Mouse (Mus musculus) cerebellum, postnatal 14 days (tissue): ENCODE measurements around the gene Rrm2.
"Not testable (repeated sequence)": the region's sequence is repeated elsewhere in the genome, so short reads cannot be mapped to it uniquely, and the experiment has no call there.

Experiments used
- DNase-seq, 2 experiments: peaks; one replicate each; pipeline ENCODE4 v3.0.0; 2021; ENCODE audit warnings: mixed read lengths in 2 of 2

Rrm2 gene

GRCm38 (mm10) chr12:24707954-24708823, at the start of gene Rrm2:
Rrm2 (plus strand) TSS chr12:24708241.
- DNase-seq: peak; percentile 94 to 96

DNA sequence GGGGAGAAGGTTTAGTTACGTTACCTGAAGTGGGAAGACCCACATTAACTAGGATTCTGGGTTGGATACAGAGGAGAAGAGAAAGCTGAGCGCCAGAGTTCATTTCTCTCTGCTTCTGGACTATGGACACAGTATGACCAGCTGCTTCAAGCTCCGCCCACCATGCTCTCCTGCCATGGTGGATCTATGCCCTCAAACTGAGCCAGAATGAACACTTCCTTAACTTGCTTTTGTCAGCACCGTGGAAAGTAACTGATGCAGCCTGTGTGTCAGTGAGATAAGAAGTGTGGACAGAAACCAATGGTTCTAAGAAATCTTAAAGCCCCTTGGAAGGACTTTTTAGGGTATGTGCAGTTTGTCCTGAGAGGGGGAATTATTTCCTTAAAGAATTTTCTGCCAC, 49.0 kb upstream of the Rrm2 start:
- no peak for DNase-seq

DNA sequence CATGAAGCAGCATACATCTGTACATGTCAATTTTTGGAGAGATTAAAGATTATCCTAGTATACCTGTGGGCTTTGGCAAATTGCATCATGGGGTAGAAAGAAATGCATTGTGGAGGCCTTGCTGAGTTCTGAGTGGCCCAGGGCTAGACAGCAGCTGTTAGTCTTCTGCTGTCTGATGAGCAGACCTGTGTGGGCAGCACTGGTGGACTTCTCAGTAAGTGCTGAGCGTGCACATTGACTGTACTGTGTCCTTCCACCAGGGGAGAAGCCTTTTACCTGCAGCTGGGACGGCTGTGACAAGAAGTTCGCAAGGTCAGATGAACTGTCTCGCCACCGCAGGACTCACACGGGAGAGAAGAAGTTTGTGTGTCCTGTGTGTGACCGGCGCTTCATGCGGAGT, 48.1 kb upstream of the Rrm2 start:
- DNase-seq: no peak

- DNase-seq: no peak
These were observed 46.9 kb upstream of the Rrm2 start for GRCm38 (mm10) chr12:24661100-24661499.

DNA sequence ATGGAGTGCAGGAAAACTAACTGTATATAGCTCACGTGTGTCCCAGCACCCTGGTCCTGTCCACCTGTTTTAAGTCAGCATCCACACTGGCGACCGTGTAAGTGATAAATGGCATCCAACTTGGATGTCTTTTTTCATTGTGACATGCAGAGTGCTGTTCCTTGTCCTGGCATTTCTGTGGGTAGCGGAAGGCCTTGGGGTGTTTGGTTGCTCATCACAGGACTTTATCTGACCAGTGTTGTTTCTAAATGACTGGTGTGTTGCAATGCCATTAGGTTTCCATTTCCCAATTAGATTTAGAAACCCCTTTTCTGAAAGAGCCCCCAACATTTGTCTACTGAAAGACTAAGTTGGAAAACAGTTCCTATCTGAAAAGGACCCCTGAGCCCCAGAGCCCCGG, 45.9 kb upstream of the Rrm2 start:
- no peak for DNase-seq

- DNase-seq: no peak
These were observed 27.9 kb upstream of the Rrm2 start for GRCm38 (mm10) chr12:24680096-24680491.

DNA sequence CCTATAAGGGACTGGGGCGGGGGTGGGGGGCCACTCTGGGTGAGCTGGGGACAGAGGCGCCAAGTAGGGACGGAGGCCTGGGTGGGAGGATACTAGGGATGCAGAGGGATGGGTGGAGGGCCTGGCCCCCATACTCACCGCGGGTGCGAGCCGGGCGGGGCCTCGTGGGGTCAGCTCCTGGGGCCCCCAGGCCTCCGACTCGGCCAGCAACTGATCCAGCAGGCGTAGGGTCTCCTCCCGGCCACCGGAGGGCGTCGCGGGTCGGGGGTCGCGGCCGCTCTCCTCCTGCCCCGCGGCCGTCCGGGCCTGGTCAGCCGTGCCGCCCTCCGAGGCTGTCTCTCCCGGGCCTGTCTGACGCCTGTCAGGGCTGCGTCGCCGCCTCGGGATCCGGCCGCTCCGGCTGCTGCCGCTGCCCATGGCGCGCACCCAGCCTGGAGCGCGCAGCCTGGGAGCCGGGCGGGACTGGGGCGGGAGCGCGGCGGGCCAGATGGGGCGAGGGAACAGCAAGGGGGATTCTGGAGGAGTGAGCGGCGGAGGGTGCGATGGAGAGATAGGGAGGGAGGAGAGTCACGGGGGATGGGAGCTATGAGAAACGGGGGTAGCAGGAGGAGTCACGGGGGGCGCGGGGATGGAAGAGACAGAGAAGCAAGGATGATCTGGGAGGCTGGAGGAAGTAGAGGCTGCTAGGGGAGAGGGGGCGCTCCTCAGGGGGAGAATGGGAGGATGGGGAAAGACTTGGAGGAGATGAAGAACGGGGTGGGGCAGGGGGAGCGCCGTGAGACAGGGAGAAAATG, 27.4 kb upstream of the Rrm2 start:
- DNase-seq: peak; percentile 23 to 36

- DNase-seq: no peak
These were observed 26.6 kb upstream of the Rrm2 start, which contains the start of gene Cys1 for GRCm38 (mm10) chr12:24681286-24682023. Cys1 (minus strand) TSS chr12:24681813.

DNA sequence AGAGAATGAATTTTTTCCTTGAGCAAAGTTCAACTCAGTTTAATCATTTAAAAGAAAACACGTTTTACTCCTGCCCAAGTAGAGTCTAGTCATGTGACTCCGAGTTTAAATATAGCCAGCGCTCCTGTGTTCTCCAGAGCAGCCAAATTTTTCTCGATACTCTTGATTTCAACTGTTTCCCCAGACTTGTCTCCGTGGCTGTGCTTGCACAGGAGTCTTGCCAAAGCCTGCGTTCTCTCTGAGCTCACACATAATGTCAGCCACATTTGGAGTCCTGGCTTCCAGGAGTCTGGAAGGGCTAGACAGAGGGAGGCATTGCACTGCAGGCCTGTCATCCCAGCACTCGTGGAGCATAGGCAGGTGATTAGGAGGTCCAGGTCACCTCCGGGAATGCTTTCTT, 25.5 kb upstream of the Rrm2 start:
- DNase-seq: no peak

- DNase-seq: no peak
These were observed 24.6 kb upstream of the Rrm2 start for GRCm38 (mm10) chr12:24683461-24683860.

GRCm38 (mm10) chr12:24686038-24686695, 21.9 kb upstream of the Rrm2 start:
- no peak for DNase-seq

GRCm38 (mm10) chr12:24686696-24687346, 21.2 kb upstream of the Rrm2 start:
- no peak for DNase-seq

DNA sequence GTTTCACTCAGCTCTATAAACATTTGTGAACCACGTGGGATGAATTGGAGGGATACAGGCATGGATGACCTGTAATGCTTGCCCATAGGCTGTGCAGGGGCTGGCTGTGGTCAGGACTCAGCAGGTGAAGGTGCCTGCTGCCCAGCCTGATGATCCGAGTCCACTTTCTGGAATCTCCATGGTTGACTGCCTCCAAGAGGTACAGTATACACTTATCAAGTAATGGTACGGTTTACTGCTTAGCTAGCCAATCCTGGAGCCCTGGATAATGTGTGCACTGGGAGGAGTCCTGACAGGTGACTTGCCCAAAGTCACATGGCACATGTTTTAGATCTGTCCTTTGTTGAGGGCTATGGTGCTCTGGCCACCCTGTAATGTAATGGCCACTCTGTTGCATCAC, 17.7 kb upstream of the Rrm2 start:
- DNase-seq: no peak

DNA sequence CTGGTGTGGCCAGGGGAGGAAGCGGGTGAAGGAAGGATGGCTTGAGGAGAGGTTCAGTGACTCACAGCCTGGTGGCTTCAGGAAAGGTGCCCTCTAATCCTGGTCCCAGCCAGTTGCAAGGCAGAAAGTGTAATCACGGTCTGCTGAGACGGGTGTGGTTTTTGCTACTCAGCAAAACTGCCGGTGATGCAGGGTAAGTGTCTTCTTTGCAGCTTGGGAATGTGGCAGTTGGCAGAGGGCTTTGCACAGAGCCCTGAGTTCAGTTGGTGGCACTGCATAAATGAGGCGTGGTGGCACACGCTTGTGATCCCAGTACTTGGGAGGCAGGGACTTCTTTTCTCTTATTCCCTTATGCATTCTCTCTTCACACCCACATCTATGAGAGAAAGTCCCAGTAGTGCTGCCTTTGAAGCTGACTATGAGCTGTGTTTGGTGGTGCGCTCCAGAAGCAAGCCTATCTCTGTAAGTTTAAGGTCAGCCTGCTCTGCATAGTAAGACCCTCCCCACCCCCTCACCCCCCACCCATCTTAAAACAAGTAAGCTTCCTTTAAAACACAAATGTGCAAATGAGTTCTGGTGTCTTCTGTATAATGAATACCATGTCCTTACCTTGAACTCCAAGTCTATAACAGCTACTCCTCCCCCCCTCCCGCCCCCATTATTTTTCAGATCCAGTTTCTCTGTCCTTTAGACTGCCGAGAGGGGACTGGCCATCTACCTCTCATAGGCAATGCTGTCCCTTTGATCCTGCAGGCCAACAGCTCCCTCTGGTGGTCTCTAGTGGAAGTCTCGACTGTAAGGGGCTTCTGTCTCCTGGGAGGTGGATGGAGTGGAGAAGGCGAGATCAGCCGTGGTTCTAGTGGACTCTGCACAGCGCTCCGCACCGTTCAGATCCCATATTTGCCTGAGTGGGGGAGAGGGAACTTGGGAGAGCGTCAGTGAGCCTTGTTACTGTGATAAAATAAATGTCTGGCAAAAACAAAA, 11.2 kb upstream of the Rrm2 start:
- peak; percentile 93 to 95 for DNase-seq

DNA sequence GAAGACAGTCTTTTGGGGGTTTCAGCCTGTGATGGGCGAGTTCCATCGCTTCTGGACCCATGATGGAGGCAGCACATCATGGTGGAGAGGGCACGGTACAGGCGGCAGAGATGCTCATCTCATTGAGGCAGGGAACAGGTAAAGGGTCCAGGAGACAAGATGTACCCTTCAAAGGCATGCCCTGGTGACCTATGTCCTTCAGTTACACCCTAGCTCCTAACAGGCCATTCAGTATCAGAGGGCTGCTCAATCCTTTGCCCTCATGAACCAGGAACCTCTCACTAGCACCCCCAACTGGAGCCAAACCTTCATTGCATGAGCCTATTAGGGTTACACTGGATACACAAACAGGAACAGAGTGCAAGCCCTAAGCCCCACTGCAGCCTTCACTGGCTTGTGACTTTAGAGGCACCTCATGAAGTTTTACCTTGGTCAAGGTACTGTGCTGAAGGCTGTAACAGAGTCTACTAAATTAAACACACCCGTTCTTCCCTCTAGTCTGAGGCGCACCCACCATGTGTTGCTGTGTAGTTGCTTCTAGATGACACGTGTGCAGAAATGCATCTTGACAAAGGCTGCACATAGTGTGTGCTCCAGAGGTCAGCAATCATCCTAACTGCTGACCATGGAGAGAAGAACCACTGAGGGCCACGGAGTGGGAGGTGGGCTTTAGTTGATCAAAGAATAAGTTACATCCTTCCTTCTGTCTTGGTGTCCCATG, 10.4 kb upstream of the Rrm2 start:
- no peak for DNase-seq

DNA sequence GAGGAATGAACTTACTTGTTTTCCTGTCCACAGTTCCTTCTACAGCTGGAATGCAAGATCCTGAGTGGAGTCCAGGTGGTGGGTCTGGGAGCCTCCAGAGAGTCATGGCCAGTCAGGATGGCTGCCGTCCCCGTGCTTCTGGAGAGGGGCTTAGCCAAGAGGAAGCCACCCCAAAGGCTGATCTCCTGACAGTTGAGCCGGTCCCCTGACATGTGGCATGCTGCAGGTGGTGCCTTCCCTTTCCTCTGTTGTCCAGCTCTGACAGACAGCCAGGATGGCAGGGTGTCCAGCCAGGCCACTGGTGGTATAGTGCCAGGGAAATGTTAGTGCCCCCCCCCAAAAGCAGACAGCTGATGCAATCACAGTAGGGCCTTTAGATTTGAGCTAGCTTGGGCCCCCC, 9.5 kb upstream of the Rrm2 start:
- DNase-seq: no peak

DNA sequence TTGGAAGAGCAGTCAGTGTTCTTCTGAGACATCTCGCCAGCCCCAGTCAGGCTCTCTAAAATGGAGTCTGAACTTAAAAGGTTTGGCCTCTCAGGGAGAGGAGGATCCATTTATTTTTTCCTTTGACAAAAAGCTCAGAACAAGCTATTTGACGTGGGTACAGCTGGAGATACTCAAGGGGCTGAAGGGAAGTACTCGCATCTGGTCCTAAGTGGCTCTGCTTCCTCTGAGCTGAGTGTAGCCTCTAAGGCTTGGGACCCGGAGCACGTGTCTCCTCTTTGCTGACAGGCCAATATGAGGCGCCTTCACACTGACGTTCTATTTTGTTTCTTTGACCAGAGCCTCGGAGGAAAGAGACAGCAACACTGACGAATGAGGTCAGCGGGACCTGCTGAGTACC, 8.5 kb upstream of the Rrm2 start:
- no peak for DNase-seq

GRCm38 (mm10) chr12:24701621-24702020, 6.4 kb upstream of the Rrm2 start:
- not testable (repeated sequence) for DNase-seq

- DNase-seq: no peak
These were observed 5.0 kb upstream of the Rrm2 start for GRCm38 (mm10) chr12:24703013-24703412.
